In genomic region chrX:162113257-162113656, GRCm38 (mm10) we compare ENCODE assay signal across 12 mouse cellular contexts. TPM values are rescaled to one million over a fixed set of nuclear protein-coding genes. Genes with fewer than 3 reads are reported as not detected.
DNase-seq lines count a peak whose midpoint lies in the region; ATAC-seq and TF ChIP-seq lines count a peak whose summit lies in the region.
"Had no signal": no experiment of that assay in that cellular context is flagged by ENCODE, and none has a peak within 500 bp of the region (broad histone marks: within the 10 kb centered on the region; RNA-seq: fewer than 3 reads in every experiment).

No protein-coding gene starts in this region.

- TF ChIP-seq EP300 in heart, postnatal 0 days (IDR thresholded peaks at IDR 0.05; ENCODE audit: low read depth), result no peak
- TF ChIP-seq EP300 in lung, postnatal 0 days (IDR thresholded peaks at IDR 0.05), result no peak

- H3K9ac ChIP-seq in kidney, embryonic 16.5 days (replicated peaks; ENCODE audit: low read length), result no peak overlapping the region
- H3K9ac ChIP-seq in heart, postnatal 0 days (replicated peaks; ENCODE audit: low read depth, low read length), result no peak overlapping the region
- no peak overlapping the region for H3K9ac ChIP-seq in lung, postnatal 0 days (replicated peaks; ENCODE audit: low read depth)
- H3K9ac ChIP-seq: neural tube, embryonic 12.5 days had no signal

- H3K27ac ChIP-seq in kidney, embryonic 16.5 days (ENCODE audit: low read length), result no peak overlapping the region
- no peak overlapping the region for H3K27ac ChIP-seq in heart, postnatal 0 days (ENCODE audit: low read depth)
- H3K27ac ChIP-seq in lung, postnatal 0 days (ENCODE audit: low read length), result no peak overlapping the region
- H3K27ac ChIP-seq: neural tube, embryonic 12.5 days had no signal

- peaks cover 21% of the 10 kb centered on the region; the same call in 1 of the 2 replicates for H3K27me3 ChIP-seq in kidney, embryonic 16.5 days (ENCODE audit: insufficient read depth, low read length)
- no peaks in the 10 kb centered on the region for H3K27me3 ChIP-seq in heart, postnatal 0 days (ENCODE audit: control insufficient read depth, insufficient read depth, low read length)
- H3K27me3 ChIP-seq in lung, postnatal 0 days (replicated peaks; ENCODE audit: insufficient read depth, low read length), result no peaks in the 10 kb centered on the region
- H3K27me3 ChIP-seq: neural tube, embryonic 12.5 days had no signal

- H3K4me2 ChIP-seq in kidney, embryonic 16.5 days (replicated peaks; ENCODE audit: low read depth, low read length), result no peak overlapping the region
- H3K4me2 ChIP-seq in heart, postnatal 0 days (ENCODE audit: low read depth, low read length), result no peak overlapping the region
- no peak overlapping the region for H3K4me2 ChIP-seq in lung, postnatal 0 days (replicated peaks; ENCODE audit: low read depth, low read length)
- H3K4me2 ChIP-seq: neural tube, embryonic 12.5 days had no signal

- no peak for TF ChIP-seq CTCF in heart, postnatal 0 days (IDR thresholded peaks at IDR 0.05; ENCODE audit: low read depth)
- TF ChIP-seq CTCF in lung, postnatal 0 days (IDR thresholded peaks at IDR 0.05), result no peak

- H3K4me3 ChIP-seq in kidney, embryonic 16.5 days (ENCODE audit: low read length), result no peak overlapping the region
- H3K4me3 ChIP-seq in heart, postnatal 0 days (ENCODE audit: low read depth, low read length), result no peak overlapping the region
- H3K4me3 ChIP-seq in lung, postnatal 0 days (ENCODE audit: low read depth, low read length), result no peak overlapping the region
- H3K4me3 ChIP-seq: neural tube, embryonic 12.5 days had no signal

- no peaks in the 10 kb centered on the region for H3K36me3 ChIP-seq in kidney, embryonic 16.5 days (ENCODE audit: insufficient read depth, low read length)
- H3K36me3 ChIP-seq in heart, postnatal 0 days (replicated peaks; ENCODE audit: control insufficient read depth, insufficient read depth, low read length), result no peaks in the 10 kb centered on the region
- no peaks in the 10 kb centered on the region for H3K36me3 ChIP-seq in lung, postnatal 0 days (ENCODE audit: insufficient read depth, low read length)
- H3K36me3 ChIP-seq: neural tube, embryonic 12.5 days had no signal

- H3K4me1 ChIP-seq in kidney, embryonic 16.5 days (ENCODE audit: insufficient read depth, low read length), result no peaks in the 10 kb centered on the region
- no peaks in the 10 kb centered on the region for H3K4me1 ChIP-seq in heart, postnatal 0 days (ENCODE audit: control insufficient read depth, insufficient read depth)
- no peaks in the 10 kb centered on the region for H3K4me1 ChIP-seq in lung, postnatal 0 days (ENCODE audit: insufficient read depth, low read depth, low read length)
- H3K4me1 ChIP-seq: neural tube, embryonic 12.5 days had no signal

- no peak; the same call in 1 of the 2 replicates for ATAC-seq in kidney, embryonic 16.5 days (ENCODE audit: low FRiP score, low TSS enrichment)
- ATAC-seq in heart, postnatal 0 days (ENCODE audit: insufficient read depth, low read depth), result 0 out of 2 replicates have a peak, but pooled peaks have one; percentile 36
- ATAC-seq in lung, postnatal 0 days, result no peak

- WGBS in kidney, embryonic 16.5 days, result 53% methylated on average over 5 of the region's 5 CpGs
- 18% methylated on average over 5 of the region's 5 CpGs for WGBS in heart, postnatal 0 days
- 44% methylated on average over 5 of the region's 5 CpGs for WGBS in lung, postnatal 0 days

- H3K9me3 ChIP-seq in kidney, embryonic 16.5 days (ENCODE audit: low read length), result no peaks in the 10 kb centered on the region
- no peaks in the 10 kb centered on the region for H3K9me3 ChIP-seq in heart, postnatal 0 days (replicated peaks; ENCODE audit: control insufficient read depth, low read length)
- no peaks in the 10 kb centered on the region for H3K9me3 ChIP-seq in lung, postnatal 0 days (ENCODE audit: low read length)
- H3K9me3 ChIP-seq: neural tube, embryonic 12.5 days had no signal

- DNase-seq in kidney, adult 11 months, result peak; percentile 52
- DNase-seq in adrenal gland, postnatal 25 days, result peak; percentile 2
- peak; percentile 14 for DNase-seq in heart, postnatal 0 days (ENCODE audit: low spot score)
- DNase-seq in lung, postnatal 0 days (ENCODE audit: low spot score), result peak; percentile 41
- no peak for DNase-seq in layer of hippocampus, postnatal 25 days (ENCODE audit: extremely low spot score in 1 of 2, low spot score in 1 of 2)
- DNase-seq in frontal cortex, postnatal 36 days (ENCODE audit: low spot score in 2 of 2), result no peak
- DNase-seq in cerebellum, adult 9-10 months, result no peak
- DNase-seq: cerebellum, adult 8-10 months; gastrocnemius, postnatal 14 days; thymus, adult 18-20 months had no signal

RNA-seq across cellular contexts. Expression of gene Nhs, which starts 46.3 kb away (rescaled TPM):
- polyA plus RNA-seq in kidney, embryonic 16.5 days (2015; fragmentation: Nextera tagmentation; extraction: Ambion mirVana), result 2.2 and 2.7 TPM in 2 replicates
- total RNA-seq in adrenal gland, postnatal 25 days (2021), result 1.2 and 2.0 TPM in 2 replicates
- 0.34 and 2.1 TPM in 2 replicates for total RNA-seq in heart, postnatal 0 days (2014; rRNA removed; ENCODE audit: low replicate concordance)
- 0.23 and 0.26 TPM in 2 replicates for polyA plus RNA-seq in heart, postnatal 0 days (2015; fragmentation: Nextera tagmentation; extraction: Ambion mirVana)
- 0.49 and 0.81 TPM in 2 replicates for polyA plus RNA-seq in lung, postnatal 0 days (2015; fragmentation: Nextera tagmentation; extraction: Ambion mirVana)
- total RNA-seq in layer of hippocampus, postnatal 25 days (2021), result 1 to 10 TPM; 2.1 to 2.8 TPM

Comparison
In these comparisons a context has a peak if more than half of its experiments do, and no peak if none do; other contexts are left out.
1. DNase-seq: peak in kidney, adult 11 months (single experiment), adrenal gland, postnatal 25 days (single experiment), heart, postnatal 0 days (single experiment) and lung, postnatal 0 days (single experiment); none in layer of hippocampus, postnatal 25 days (0 of 2), frontal cortex, postnatal 36 days (0 of 2) and cerebellum, adult 9-10 months (single experiment).